In the genomic region with DNA sequence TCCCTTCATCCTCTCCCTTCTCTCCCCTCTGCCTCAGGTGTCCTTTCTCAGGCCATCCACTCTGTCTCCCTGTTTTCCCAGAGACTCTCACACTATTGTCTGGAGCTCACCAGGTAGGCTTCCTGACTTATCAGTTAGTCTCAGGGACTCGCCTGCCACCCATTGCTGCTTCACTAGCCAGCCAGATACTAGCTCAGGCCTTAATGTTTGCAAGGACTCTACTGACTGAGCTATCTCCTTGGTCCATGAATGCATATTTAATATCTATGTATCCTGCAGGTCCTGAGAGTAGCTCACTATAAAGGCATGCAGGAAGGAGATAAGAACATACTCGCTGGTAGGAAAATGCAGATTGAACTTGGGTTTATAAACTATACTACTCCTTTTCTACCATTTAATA, we compare ENCODE assay signal across 12 mouse cellular contexts. TPM values are rescaled to one million over a fixed set of nuclear protein-coding genes. Genes with fewer than 3 reads are reported as not detected.
A peak's percentile ranks its signal among the peaks of the same experiment; 100 is the strongest.
DNase-seq lines count a peak whose midpoint lies in the region; ATAC-seq and TF ChIP-seq lines count a peak whose summit lies in the region.
"Had no signal": no experiment of that assay in that cellular context is flagged by ENCODE, and none has a peak within 500 bp of the region (broad histone marks: within the 10 kb centered on the region; RNA-seq: fewer than 3 reads in every experiment).

No protein-coding gene starts in this region.

- intact Hi-C loops in heart, postnatal 14 days (cut with DNase I): loop anchor here (5.0 kb wide), 1 partner anchor 35 kb away; no protein-coding TSS in a partner anchor

- H3K27me3 ChIP-seq in heart, embryonic 10.5 days (ENCODE audit: insufficient read depth, poor library complexity, severe bottlenecking): no peaks in the 10 kb centered on the region
- no peaks in the 10 kb centered on the region for H3K27me3 ChIP-seq in lung, embryonic 14.5 days (ENCODE audit: insufficient read depth, low read length)
- no peaks in the 10 kb centered on the region for H3K27me3 ChIP-seq in liver, embryonic 12.5 days (replicated peaks)
- H3K27me3 ChIP-seq in stomach, embryonic 15.5 days (replicated peaks): no peaks in the 10 kb centered on the region
- H3K27me3 ChIP-seq in hindbrain, postnatal 0 days (ENCODE audit: insufficient read depth, low read length): no peaks in the 10 kb centered on the region
- H3K27me3 ChIP-seq: embryonic facial prominence, embryonic 13.5 days had no signal

- WGBS in heart, embryonic 10.5 days: 51% methylated on average over 2 of the region's 2 CpGs
- 67% methylated on average over 2 of the region's 2 CpGs for WGBS in lung, embryonic 14.5 days
- WGBS in liver, embryonic 12.5 days (ENCODE audit: insufficient replicate concordance): 16% methylated on average over 2 of the region's 2 CpGs
- WGBS in stomach, embryonic 15.5 days: 71% methylated on average over 2 of the region's 2 CpGs
- 74% methylated on average over 2 of the region's 2 CpGs for WGBS in hindbrain, postnatal 0 days

- H3K9ac ChIP-seq in lung, embryonic 14.5 days: no peak overlapping the region
- peak overlapping the region; percentile 93 for H3K9ac ChIP-seq in liver, embryonic 12.5 days
- H3K9ac ChIP-seq in stomach, embryonic 15.5 days: no peak overlapping the region
- no peak overlapping the region for H3K9ac ChIP-seq in hindbrain, postnatal 0 days (replicated peaks; ENCODE audit: low read length)
- H3K9ac ChIP-seq: embryonic facial prominence, embryonic 13.5 days had no signal

- no peaks in the 10 kb centered on the region for H3K9me3 ChIP-seq in heart, embryonic 10.5 days
- H3K9me3 ChIP-seq in lung, embryonic 14.5 days (ENCODE audit: low read depth, low read length): no peaks in the 10 kb centered on the region
- no peaks in the 10 kb centered on the region for H3K9me3 ChIP-seq in liver, embryonic 12.5 days (replicated peaks)
- H3K9me3 ChIP-seq in stomach, embryonic 15.5 days: no peaks in the 10 kb centered on the region
- no peaks in the 10 kb centered on the region for H3K9me3 ChIP-seq in hindbrain, postnatal 0 days (ENCODE audit: low read length)
- H3K9me3 ChIP-seq: embryonic facial prominence, embryonic 13.5 days; midbrain, embryonic 10.5 days had no signal

- H3K4me3 ChIP-seq in heart, embryonic 10.5 days: peak overlapping the region; percentile 81; the same call in 1 of the 2 replicates
- no peak overlapping the region; the same call in 1 of the 2 replicates for H3K4me3 ChIP-seq in lung, embryonic 14.5 days (ENCODE audit: low read depth, low read length)
- H3K4me3 ChIP-seq in liver, embryonic 12.5 days: peak overlapping the region; percentile 87
- H3K4me3 ChIP-seq in stomach, embryonic 15.5 days (replicated peaks): no peak overlapping the region
- no peak overlapping the region for H3K4me3 ChIP-seq in hindbrain, postnatal 0 days (ENCODE audit: low read length)
- H3K4me3 ChIP-seq: embryonic facial prominence, embryonic 13.5 days had no signal

- H3K27ac ChIP-seq in heart, embryonic 10.5 days: no peak overlapping the region
- H3K27ac ChIP-seq in lung, embryonic 14.5 days (ENCODE audit: low read depth): no peak overlapping the region
- peak overlapping the region; percentile 98 for H3K27ac ChIP-seq in liver, embryonic 12.5 days
- H3K27ac ChIP-seq in stomach, embryonic 15.5 days: no peak overlapping the region
- H3K27ac ChIP-seq in hindbrain, postnatal 0 days: no peak overlapping the region
- H3K27ac ChIP-seq: embryonic facial prominence, embryonic 13.5 days; midbrain, embryonic 10.5 days had no signal

- peak overlapping the region; percentile 81 for H3K4me2 ChIP-seq in lung, embryonic 14.5 days
- peak overlapping the region; percentile 69 for H3K4me2 ChIP-seq in liver, embryonic 12.5 days
- peak overlapping the region; percentile 29; the same call in 1 of the 2 replicates for H3K4me2 ChIP-seq in stomach, embryonic 15.5 days
- H3K4me2 ChIP-seq in hindbrain, postnatal 0 days (ENCODE audit: low read depth, low read length): no peak overlapping the region

- H3K36me3 ChIP-seq in heart, embryonic 10.5 days: no peaks in the 10 kb centered on the region
- no peaks in the 10 kb centered on the region for H3K36me3 ChIP-seq in lung, embryonic 14.5 days (ENCODE audit: insufficient read depth)
- peaks cover 12% of the 10 kb centered on the region for H3K36me3 ChIP-seq in liver, embryonic 12.5 days
- no peaks in the 10 kb centered on the region for H3K36me3 ChIP-seq in stomach, embryonic 15.5 days
- H3K36me3 ChIP-seq in hindbrain, postnatal 0 days (ENCODE audit: insufficient read depth, low read length): no peaks in the 10 kb centered on the region
- H3K36me3 ChIP-seq: embryonic facial prominence, embryonic 13.5 days; midbrain, embryonic 10.5 days had no signal

- DNase-seq in heart, embryonic 10.5 days (ENCODE audit: low spot score): peak; percentile 86
- no peak for DNase-seq in heart, postnatal 14 days
- DNase-seq in lung, embryonic 14.5 days: no peak
- no peak for DNase-seq in lung, postnatal 4 days
- DNase-seq in hindbrain, postnatal 0 days (ENCODE audit: low spot score): no peak
- DNase-seq in frontal cortex, adult 2 months (ENCODE audit: extremely low spot score in 1 of 2, low spot score in 1 of 2): no peak
- DNase-seq: kidney, postnatal 10 days; left cerebral cortex, postnatal 4 days had no signal

- TF ChIP-seq CTCF in lung, embryonic 14.5 days (IDR thresholded peaks at IDR 0.05; ENCODE audit: low read depth): no peak
- no peak for TF ChIP-seq CTCF in hindbrain, postnatal 0 days (IDR thresholded peaks at IDR 0.05; ENCODE audit: low read depth)

- peaks cover 18% of the 10 kb centered on the region; the same call in 1 of the 2 replicates for H3K4me1 ChIP-seq in heart, embryonic 10.5 days
- H3K4me1 ChIP-seq in lung, embryonic 14.5 days (ENCODE audit: insufficient read depth): no peaks in the 10 kb centered on the region
- peaks cover 75% of the 10 kb centered on the region for H3K4me1 ChIP-seq in liver, embryonic 12.5 days
- H3K4me1 ChIP-seq in stomach, embryonic 15.5 days: peaks cover 4% of the 10 kb centered on the region; the same call in 1 of the 2 replicates
- no peaks in the 10 kb centered on the region for H3K4me1 ChIP-seq in hindbrain, postnatal 0 days (ENCODE audit: insufficient read depth, low read length)

- no peak for ATAC-seq in lung, embryonic 14.5 days (ENCODE audit: insufficient read depth)
- peak; percentile 92 for ATAC-seq in liver, embryonic 12.5 days
- ATAC-seq in stomach, embryonic 15.5 days (ENCODE audit: insufficient read depth, low FRiP score, low read depth): peak; percentile 84
- no peak for ATAC-seq in hindbrain, postnatal 0 days

RNA-seq across cellular contexts. Expression of gene Abcg2, which starts 57.9 kb away (rescaled TPM):
- 75.9 and 90.6 TPM in 2 replicates for polyA plus RNA-seq in heart, embryonic 10.5 days (2016; fragmentation: Nextera tagmentation; extraction: Ambion mirVana)
- 10 to 100 TPM; 33.9 to 34.1 TPM for total RNA-seq in heart, postnatal 14 days (2021)
- 55.8 and 57.6 TPM in 2 replicates for polyA plus RNA-seq in lung, embryonic 14.5 days (2014; fragmentation: Nextera tagmentation; extraction: Ambion mirVana)
- polyA plus RNA-seq in liver, embryonic 12.5 days (2016; fragmentation: Nextera tagmentation; extraction: Ambion mirVana): 206 and 209 TPM in 2 replicates
- 64.1 and 66.9 TPM in 2 replicates for polyA plus RNA-seq in stomach, embryonic 15.5 days (2015; fragmentation: Nextera tagmentation; extraction: Ambion mirVana)
- 18.3 and 30.3 TPM in 2 replicates for total RNA-seq in hindbrain, postnatal 0 days (2014; rRNA removed)
- polyA plus RNA-seq in hindbrain, postnatal 0 days (2015; fragmentation: Nextera tagmentation; extraction: Ambion mirVana): 33.1 and 38.6 TPM in 2 replicates
- polyA plus RNA-seq in frontal cortex, adult 2 months (2012; rRNA removed): 18.1 and 22.9 TPM in 2 replicates

Comparison
In these comparisons a context has a peak if more than half of its experiments do, and no peak if none do; other contexts are left out.
1. H3K4me3 ChIP-seq: peak in heart, embryonic 10.5 days (single experiment) and liver, embryonic 12.5 days (single experiment); none in lung, embryonic 14.5 days (single experiment), stomach, embryonic 15.5 days (single experiment) and hindbrain, postnatal 0 days (single experiment).
2. ATAC-seq: peak in liver, embryonic 12.5 days (single experiment) and stomach, embryonic 15.5 days (single experiment); none in lung, embryonic 14.5 days (single experiment) and hindbrain, postnatal 0 days (single experiment).